Mouse (Mus musculus): ENCODE results near the gene Gadl1.

- TF ChIP-seq CTCF (conservative IDR thresholded peaks at IDR 0.05 in 1 of 2, IDR thresholded peaks at IDR 0.05 in 1 of 2; ENCODE audit: low read depth in 2 of 2, low read length in 2 of 2): no peak
- TF ChIP-seq CHD2 (IDR thresholded peaks at IDR 0.05; ENCODE audit: low read length): no peak
- TF ChIP-seq POLR2AphosphoS2 (IDR thresholded peaks at IDR 0.05; ENCODE audit: low read depth, low read length): no peak
- TF ChIP-seq MYC (IDR thresholded peaks at IDR 0.05; ENCODE audit: low read depth, low read length): no peak
- no peak for TF ChIP-seq MAX (IDR thresholded peaks at IDR 0.05; ENCODE audit: low read length)
- TF ChIP-seq SIN3A (IDR thresholded peaks at IDR 0.05; ENCODE audit: low read length): no peak
Observed at GRCm38 (mm10) chr9:116039981-116040380, 130.7 kb downstream of the Gadl1 start.
